Mouse (Mus musculus): Measurements from ENCODE around the gene Aff1.

Gene Aff1

DNA sequence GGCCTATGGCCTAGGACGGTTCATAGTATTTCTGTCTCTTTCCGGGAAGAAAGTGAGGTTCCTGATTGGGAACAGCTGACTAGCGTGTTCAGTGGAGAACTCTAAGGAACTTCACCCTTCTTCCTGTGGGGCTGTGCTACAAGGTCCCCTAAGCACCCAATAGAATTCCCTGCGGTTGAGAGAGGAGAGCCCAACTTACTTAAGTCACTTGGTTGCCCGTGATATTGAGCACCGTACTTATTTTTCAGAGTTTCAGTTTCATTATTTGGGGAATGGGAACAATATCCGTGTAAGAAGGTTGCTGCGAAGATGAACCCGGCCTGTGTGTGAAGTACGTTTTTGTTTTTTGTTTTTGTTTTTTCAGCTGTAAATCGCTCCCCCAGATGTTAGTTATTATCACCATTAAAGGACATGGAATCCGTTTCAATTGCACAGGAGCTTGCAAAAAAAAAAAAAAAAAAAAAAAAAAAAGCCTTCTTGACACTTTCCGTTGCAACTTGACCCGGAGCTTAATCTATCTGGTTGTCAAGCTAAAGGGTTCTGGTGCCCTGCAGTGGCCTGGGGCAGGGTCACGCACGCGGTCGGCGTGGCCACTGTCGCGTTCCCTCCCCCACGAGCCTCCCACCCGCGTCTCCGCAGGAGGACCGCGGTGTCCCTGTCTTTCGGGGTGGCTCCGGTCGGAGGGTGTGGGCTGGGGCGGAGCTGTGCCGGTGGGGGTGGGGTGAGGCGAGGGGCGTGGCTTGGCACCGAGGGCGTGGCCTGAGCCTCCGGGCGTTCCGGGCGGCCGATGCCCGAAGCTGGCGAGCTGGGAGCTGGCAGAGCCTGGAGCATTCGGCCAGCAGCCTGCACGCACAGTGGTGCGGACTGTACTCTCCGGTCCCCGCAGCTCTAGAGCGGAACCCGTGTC, at the start of gene Aff1:
Aff1 (plus strand) TSS at position 751 of the 907 bp plus-strand sequence.
- DNase-seq (ENCODE audit: low spot score) = peak; percentile 73

DNA sequence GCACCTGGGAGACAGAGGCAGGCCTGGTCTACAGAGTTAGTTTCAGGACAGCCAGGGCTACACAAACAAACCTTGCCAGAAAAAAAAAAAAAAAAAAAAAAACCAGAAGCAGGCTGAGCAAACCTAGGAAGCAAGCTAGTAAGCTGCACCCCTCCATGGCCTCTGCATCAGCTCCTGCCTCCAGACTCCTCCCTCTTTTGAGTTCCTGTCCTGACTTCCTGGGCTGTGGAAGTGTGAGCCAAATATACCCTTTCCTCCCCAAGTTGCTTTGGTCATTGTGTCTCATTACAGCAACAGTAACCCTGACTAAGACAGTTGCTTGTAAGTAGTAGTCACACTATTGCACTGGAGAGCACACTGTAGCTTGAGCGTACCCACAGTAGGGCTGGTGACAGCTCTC, 48.0 kb upstream of the Aff1 start:
- DNase-seq (ENCODE audit: low spot score) = no peak

DNA sequence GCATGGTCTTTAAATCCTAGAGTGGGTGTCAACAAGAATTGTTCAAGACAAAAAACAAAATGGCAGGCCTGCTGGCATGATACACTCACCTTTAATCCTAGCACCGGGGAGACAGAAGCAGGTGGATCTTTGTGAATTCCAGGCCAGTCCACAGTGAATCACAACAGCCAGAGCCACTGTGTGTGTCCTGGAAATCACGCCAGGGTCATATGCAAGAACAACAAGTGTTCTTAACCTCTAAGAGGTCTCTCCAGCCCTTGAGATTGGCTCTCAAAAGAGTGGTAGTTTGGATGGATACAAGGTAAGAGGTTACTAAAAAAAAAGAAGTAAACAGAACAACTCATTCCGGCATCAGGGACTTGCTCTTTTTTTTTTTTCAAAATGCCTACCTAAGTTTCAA, 44.9 kb upstream of the Aff1 start:
- no peak for DNase-seq (ENCODE audit: low spot score)

DNA sequence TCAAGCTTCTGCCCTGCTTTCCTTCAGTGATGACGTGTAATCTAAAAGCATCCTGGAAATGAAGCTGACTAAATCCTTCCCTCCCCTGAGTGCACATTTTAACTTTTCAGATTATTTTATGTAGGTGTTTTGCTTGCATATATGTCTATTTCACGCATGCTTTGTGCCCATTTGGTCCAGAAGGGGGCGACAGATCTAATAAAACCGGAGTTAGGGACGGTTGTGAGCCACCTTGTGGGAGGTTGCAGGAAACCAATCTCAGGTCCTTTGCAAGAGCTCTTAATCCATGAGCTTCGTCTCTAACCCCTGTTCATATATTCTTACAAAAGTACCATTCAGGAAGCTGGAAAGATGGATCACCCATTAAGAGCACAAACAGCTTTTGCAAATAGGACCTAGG, 37.9 kb upstream of the Aff1 start:
- DNase-seq (ENCODE audit: low spot score) = no peak

DNA sequence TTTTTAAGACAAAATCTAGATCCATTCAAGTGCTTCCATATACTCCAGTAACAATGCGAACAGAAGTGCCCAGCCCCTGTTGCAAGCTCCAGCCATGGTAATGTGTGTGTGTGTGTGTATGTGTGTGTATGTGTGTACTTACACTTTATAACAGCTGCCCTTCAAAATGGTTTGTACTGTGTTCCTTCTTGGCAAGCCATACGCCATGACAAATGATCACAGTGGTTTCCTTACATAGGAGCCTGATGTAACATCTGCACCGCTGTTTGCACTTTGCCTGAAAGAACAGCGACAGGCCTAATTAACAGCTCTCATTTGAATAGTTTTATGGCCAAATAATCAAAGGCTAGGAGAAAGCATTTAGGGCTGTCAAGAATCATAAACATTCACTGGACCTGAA, 37.4 kb upstream of the Aff1 start:
- DNase-seq (ENCODE audit: low spot score) = no peak

DNA sequence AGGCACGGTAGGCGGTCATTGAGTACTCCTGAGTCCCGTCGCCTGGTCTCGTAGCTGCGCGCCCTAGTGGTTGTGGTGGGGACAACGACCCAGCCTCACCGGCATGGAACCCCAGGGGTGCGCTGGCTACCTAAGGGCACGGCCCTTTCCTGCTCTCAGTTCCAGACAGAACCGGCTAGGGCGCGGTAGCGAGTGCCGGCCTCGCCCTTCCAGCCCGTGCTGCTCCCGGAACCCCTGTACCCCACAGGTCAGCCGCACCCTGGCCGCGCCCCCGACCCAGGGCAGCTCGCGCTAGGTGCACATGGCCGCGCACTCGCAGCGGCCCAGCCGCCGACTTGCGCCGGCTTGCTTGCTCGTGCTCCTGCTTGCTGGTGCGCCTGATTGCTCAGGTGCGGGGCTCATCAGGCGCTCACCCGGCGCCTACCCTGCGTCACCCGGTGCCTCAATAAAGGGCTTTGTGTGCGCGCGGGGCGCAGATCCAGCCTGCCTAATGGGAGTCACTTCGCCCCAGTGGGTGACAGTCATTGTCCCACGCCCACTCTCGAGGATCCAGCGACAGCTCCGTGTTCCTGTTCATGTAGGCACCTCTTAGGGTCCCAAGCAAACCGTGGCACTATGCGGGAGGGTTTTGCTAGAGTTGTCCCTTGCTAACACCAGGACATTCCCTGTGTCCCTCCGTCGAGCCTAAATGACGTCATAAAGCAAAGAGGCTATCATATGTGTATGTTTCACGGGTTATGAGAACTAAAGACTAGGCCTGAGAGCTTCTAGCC, 36.6 kb upstream of the Aff1 start, which contains the start of gene 1700016H13Rik:
1700016H13Rik (minus strand) TSS at position 665 of the 773 bp plus-strand sequence.
- DNase-seq (ENCODE audit: low spot score) = peak; percentile 43

DNA sequence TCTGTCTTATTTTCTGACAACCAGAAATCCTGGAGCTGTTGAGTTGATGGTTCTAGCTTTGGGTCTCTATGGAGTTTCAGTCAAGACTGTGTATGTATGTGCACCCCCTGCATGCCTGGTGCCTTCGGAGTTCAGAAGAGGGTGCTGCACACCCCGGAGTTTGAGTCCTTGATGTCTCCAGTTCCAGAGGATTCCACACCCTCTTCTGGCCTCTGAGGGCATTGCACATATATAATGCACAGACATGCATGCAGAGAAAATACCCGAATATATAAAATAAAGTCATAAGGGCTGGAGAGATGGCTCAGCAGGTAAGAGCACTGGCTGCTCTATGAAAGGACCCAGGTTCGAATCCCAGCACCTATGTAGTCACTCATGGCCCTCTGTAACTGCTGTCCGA, 33.3 kb upstream of the Aff1 start:
- peak; percentile 14 for DNase-seq (ENCODE audit: low spot score)

DNA sequence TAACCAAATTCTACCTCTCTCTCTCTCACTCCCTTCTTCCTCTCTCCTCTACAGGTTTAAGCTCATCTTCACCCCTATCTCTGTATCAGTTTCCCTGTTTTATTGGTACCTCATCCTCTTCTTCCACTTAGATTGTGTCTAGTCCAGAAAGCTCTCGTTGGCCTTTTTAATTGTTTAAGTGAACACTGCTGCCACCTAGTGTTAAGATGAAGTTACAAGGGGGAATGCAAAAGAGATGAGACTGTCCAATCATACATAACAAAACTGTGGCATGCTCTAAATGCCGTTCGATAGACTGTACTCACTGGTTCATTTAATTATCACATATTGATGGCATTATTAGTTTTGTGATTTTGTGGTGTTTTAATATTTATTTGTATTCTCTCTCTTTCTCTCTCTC, 32.6 kb upstream of the Aff1 start:
- DNase-seq (ENCODE audit: low spot score) = peak; percentile 42

DNA sequence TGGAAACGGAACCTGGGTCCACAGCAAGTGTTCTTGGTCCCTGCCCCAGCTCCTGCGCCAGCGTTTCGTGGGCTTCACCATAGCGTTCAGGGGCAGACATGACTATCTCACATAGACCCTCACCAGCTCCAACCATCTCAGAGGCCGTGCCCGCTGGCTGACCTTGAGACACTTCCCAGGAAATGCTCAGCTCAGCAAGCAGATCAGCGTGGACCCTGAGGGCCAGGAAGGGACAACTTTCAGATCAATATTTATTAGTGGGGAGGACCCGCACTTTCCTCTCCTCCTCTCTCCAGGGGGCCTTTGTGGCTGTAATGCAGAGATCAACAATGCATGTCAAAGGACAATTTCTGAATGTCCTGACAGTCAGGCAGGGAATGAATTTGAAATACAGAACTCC, 27.2 kb upstream of the Aff1 start:
- DNase-seq (ENCODE audit: low spot score) = no peak

DNA sequence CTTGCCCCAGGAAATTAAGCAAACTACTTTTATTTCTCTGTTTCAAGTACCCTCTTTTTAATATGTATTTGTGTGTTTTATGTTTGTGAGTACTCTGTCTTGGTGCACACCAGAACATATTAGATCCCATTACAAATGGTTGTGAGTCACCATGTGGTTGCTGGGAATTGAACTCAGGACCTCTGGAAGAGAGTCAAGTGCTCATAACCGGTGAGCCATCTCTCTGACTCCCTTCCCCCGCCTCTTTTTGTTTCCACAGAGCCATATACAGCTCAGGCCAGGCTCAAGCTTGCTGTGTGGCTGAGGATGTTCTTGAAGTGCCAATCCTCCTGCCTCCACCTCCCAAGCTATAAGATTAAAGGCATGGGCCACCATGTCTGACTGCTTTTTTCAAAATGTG, 26.3 kb upstream of the Aff1 start:
- DNase-seq (ENCODE audit: low spot score) = no peak

DNA sequence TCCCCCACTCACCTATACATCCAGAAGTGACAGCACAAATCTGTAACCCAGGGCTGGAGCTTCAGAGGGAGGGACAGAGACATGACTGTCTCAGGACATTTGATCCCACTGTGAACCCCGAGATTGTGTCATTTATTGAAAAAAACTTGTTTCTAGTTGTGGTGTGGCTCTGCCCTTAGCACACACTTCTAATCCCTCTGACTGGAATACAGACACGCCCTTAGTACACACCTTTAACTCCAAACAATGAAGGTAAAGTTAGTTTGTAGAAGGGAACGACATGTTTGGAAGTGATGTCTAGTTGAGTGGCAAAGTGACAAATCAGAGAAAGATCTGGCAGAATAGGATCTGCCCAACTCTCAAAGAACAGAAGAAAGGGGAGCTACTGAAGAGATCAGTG, 20.3 kb upstream of the Aff1 start:
- DNase-seq (ENCODE audit: low spot score) = no peak

DNA sequence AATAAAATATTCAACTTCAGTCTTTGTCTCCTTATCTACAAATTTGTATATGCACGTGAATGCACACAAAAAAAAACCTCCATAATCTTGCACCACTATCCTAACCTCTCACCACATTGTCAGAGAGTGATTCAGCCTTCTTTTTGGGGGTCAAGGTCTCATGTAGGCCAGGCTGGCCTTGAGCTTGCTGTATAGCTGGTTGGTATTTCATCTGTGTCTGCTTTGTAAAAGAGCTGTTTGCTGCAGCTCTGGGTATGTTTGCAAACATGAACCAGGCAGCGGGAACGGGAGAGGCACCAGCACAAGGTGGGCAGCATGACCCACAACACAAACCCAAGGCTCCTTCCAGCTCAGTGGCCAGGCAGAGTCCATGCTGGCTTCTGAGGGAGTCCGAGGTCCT, 18.6 kb upstream of the Aff1 start:
- DNase-seq (ENCODE audit: low spot score) = no peak

DNA sequence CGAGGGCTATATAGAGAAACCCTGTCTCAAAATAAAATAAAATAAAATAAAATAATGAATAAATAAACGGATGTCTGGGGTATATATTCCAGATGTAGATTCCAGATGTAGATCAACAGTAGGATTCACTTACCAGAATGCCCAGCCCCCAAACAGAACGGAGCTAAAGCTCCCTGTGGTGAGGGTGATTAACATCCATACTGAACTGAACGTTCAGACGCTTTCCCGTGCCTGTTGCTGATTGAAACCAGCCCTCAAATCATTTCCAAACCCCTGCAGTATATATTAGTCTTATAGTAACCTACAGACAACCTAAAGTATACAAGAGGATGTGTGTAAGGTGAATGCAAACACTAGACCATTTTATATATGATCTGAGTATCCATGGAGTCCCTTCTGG, 17.7 kb upstream of the Aff1 start:
- DNase-seq (ENCODE audit: low spot score) = no peak

DNA sequence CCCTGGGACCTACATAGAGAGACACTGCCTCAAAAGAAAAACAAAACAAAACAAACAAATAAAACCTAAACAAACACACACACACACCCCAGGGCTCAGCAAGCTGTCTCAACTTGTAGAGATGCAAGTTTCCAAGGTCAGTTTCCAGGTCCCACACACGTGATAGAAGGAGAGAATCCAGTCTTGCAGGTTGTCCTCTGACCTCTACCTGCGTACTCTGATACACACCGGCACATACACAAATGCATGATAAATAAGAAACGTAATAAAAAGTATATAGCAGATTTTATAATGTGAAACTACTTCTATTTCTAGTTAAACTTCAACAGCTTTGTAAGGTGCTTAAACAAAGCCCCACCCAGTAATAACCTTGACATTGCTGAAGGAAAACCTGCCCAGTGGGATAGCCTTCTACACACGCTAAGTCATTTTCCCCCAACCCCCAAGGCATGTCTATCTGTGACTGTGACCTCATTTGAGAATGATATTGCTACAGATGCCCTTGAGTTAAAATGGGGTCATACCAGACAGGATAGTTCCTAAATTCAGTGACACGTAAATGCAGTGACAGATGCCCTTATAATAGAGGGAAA, 15.8 kb upstream of the Aff1 start:
- DNase-seq (ENCODE audit: low spot score) = no peak

DNA sequence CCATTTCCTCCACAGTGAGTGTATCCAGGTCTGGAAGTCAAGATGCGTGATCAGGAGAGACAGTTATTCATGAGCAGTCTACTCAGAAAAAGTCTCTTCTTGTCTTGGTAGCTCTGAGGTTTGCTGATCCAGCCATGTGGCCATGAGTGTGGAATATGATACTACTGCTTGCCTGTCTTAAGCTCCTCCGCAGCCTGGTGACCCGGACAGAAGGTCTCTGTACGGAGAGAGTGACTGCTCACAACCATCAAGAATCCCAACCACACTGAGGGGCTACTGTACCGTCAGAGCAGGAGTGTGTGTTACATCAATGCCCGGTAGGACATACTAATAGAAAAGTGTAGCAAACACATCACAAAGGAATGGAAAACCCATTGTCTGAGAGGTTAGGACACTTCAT, 14.3 kb upstream of the Aff1 start:
- DNase-seq (ENCODE audit: low spot score) = no peak

DNA sequence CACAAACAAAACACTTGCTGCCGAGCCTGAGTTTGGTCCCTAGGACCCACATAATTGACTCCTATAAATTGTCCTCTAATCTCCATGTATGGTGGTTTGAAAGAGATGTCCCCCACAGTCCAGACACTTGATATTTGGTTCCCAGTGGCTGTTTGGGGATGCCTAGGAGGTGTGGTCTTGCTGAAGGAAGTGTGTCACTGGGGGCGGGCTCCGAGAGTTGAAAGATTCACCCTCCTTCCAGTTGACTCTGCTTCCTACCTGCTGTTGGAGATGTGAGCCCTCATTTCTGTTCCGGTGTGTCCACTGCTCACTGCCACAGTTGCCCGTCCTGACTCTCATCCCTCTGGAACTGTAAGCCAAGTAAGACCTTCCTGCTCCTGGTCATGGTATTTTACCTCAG, 13.2 kb upstream of the Aff1 start:
- no peak for DNase-seq (ENCODE audit: low spot score)

DNA sequence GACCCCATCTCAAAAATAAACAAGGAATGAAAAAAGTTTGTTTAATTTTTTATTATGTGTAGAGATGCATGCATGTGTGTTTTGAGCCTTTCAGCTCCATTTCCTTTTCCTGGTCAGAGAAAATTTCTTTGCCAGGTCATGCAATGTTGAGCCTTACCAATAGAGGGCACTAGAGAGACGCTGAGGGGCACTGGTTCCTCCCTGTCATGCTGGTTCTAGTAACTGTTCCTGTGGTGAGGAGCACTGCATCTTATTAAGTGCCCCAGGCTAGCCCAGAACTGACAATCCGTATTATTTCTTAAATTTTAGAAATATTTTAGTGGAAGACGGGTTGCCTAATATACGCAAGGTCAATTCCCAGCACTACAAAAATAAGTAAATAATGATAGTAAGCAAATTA, 11.8 kb upstream of the Aff1 start:
- peak; percentile 76 for DNase-seq (ENCODE audit: low spot score)

DNA sequence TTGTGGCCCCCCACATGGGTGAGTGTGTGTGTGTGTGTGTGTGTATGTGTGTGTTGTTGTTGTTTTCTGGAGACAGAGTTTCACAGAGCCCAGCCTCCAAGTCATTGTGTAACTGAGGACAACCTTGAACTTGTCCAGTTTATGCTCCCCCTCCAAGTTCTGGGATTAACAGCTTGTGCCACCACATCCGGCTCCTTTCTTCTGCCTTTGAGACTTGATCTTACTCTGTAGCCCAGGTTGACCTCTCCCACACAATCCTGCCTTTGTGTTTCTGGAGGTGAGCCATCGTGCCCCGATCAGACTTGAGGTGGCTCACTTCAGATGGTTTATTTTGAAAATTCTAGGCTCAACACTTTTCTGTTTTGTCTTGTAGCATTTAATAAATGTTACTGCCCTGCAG, 10.3 kb upstream of the Aff1 start:
- DNase-seq (ENCODE audit: low spot score) = no peak

DNA sequence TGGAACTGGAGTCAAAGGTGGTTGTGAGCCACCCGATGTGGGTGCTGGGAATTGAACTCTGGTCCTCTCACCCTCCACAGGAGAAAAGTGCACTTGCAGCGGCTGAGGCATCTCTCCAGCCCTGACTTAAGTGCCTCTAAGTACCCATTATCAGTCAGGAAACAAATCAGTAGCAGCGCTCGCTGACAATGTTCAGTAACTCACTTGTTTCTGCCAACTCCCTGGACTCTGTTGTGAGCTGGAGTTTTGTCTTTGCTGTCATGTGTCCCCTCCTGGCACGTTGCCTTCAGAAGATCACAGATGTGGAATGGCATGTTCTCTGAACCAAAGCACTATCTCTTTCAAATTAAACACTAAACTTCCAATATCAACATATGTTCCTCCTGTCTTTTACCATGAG, 2.5 kb upstream of the Aff1 start:
- DNase-seq (ENCODE audit: low spot score) = no peak

DNA sequence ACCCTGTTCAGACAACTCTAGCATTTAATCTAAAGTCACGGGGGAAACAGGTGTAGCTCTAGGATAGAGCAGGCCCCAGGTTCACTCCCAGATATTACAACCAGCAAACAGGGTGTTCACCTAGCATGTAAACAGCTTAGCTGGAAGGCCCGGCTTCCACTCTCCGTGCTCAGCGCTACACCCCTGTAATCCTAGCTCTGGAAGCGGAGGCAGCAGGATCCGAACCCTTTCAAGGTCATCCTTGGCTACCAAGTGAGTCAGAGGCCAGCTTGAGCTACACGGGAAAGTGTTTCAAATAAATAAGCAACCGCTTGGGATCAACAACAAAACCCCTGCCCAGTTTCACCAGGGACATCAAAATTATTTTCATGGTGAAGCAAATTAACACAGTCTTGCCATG, 2.0 kb upstream of the Aff1 start:
- no peak for DNase-seq (ENCODE audit: low spot score)

DNA sequence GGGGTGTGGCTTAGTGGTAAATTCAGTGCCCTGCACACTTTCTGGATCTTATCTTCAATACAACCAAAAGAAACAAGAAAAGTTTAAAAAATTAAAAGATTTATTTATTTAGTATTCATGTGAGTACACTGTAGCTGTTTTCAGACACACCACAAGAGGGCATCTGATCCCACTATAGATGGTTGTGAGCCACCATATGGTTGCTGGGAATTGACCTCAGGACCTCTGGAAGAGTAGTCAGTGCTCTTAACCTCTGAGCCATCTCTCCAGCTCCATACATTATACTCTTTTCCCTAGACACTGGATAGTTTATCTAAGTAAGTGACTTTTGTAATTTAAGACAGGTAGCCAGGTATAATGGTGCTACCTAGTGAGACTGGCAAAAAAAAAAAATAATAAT, 1.0 kb upstream of the Aff1 start:
- DNase-seq (ENCODE audit: low spot score) = no peak

DNA sequence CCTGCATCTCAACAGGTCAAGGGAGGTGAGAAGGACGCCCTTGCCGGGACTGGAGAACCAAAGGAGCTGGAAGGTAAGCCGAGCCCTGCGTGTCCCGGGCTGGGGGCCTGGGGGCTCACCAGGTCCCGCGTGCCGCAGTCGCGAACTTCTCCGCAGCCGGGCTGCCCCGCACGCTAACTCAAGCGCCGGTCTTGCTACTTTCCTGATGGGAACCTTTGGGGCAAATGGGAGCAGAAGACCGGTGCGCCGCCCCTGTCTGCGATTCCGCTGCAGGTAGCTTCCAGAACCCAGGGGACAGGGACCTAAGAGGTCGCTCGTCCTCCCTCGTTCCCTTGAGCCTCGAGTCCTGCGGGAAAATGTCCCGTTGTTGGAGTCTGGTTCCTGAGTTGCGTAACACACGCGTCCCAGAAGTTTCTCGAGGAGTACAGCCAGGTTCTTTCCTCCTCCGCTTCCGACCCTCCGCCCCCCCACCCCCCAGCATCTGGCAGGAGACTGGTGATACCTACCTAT, 412 bp downstream of the Aff1 start:
- no peak for DNase-seq (ENCODE audit: low spot score)
